Mouse (Mus musculus): ENCODE measurements around the gene Stn1. TPM values are rescaled to one million over a fixed set of nuclear protein-coding genes. Genes with fewer than 3 reads are reported as not detected.

Stn1 gene
- polyA plus RNA-seq (2012; fragmentation: generic; extraction: Trizol), result 10 to 100 TPM; 42.9 to 58.5 TPM

GRCm38 (mm10) chr19:47537300-47537792 lies at the start of gene Stn1:
Stn1 (minus strand) TSS chr19:47537507.

GRCm38 (mm10) chr19:47579225-47579787 lies 42.0 kb upstream of the Stn1 start, which contains the start of gene Slk:
Slk (plus strand) TSS chr19:47579678.

GRCm38 (mm10) chr19:47464304-47465241 lies 72.7 kb downstream of the Stn1 start, which contains the start of gene Sh3pxd2a:
Sh3pxd2a (minus strand) TSS chr19:47464401.

Other genes with a start within 250 kb of the Stn1 start
- 10 to 100 TPM in 1 of 2 experiments, 1 to 10 TPM in 1; 5.2 to 83.7 TPM for gene Sh3pxd2a, start 73.1 kb downstream of the Stn1 start, polyA plus RNA-seq (2012; fragmentation: generic; extraction: Trizol)
- gene Slk, start 42.2 kb upstream of the Stn1 start, polyA plus RNA-seq (2012; fragmentation: generic; extraction: Trizol), result 1 to 10 TPM in 1 of 2 experiments, under 1 TPM in 1; 0.87 to 6.2 TPM
- under 1 TPM; 0.16 to 0.93 TPM for gene Col17a1, start 154.6 kb upstream of the Stn1 start, polyA plus RNA-seq (2012; fragmentation: generic; extraction: Trizol)
- 10 to 100 TPM; 25.5 to 67.9 TPM for gene Sfr1, start 194.2 kb upstream of the Stn1 start, polyA plus RNA-seq (2012; fragmentation: generic; extraction: Trizol)

Data from C3H10T1/2 (cell line).